Mouse (Mus musculus) limb, embryonic 11.5 days (tissue): ENCODE measurements around the gene Slbp. TPM values are rescaled to one million over a fixed set of nuclear protein-coding genes. Genes with fewer than 3 reads are reported as not detected.

Source experiments
- ATAC-seq: fragments of 200-750 bp; cut with Nextera tagmentation; 2 replicates; pipeline ENCODE4 v1.8.0; 2017; ENCODE audit warnings: low read depth; ENCODE audit not compliant: insufficient number of reproducible peaks, low FRiP score, low TSS enrichment
- DNase-seq: peaks from one replicate; pipeline ENCODE4 v3.0.0-alpha.2; 2015; ENCODE audit warnings: low spot score
- H3K27ac ChIP-seq: fragments of 300-500 bp; sonication (generic); replicated peaks from 2 replicates; pipeline ENCODE4 v1.5.1; 2014; ENCODE audit warnings: low read depth, mild to moderate bottlenecking, low read length
- H3K27me3 ChIP-seq: fragments of 300-500 bp; sonication (generic); 2 replicates; pipeline ENCODE4 v1.6.1; 2014; ENCODE audit warnings: mild to moderate bottlenecking, low read length, mixed read lengths; ENCODE audit not compliant: control insufficient read depth, insufficient read depth
- H3K36me3 ChIP-seq: fragments of 300-500 bp; sonication (generic); 2 replicates; pipeline ENCODE4 v1.6.1; 2014; ENCODE audit warnings: mild to moderate bottlenecking, low read length, moderate library complexity, mixed read lengths; ENCODE audit not compliant: control insufficient read depth, insufficient read depth
- H3K4me1 ChIP-seq: fragments of 300-500 bp; sonication (generic); 2 replicates; pipeline ENCODE4 v1.6.1; 2014; ENCODE audit warnings: low read length, mixed read lengths; ENCODE audit not compliant: control insufficient read depth, insufficient read depth
- H3K4me2 ChIP-seq: fragments of 300-500 bp; sonication (generic); 2 replicates; pipeline ENCODE4 v1.6.1; 2014; ENCODE audit warnings: low read depth, mild to moderate bottlenecking, moderate library complexity; ENCODE audit not compliant: severe bottlenecking
- H3K4me3 ChIP-seq: fragments of 300-500 bp; sonication (generic); 2 replicates; pipeline ENCODE4 v1.5.1; 2014; ENCODE audit warnings: low read depth, low read length
- H3K9ac ChIP-seq: fragments of 300-500 bp; sonication (generic); 2 replicates; pipeline ENCODE4 v1.6.1; 2014; ENCODE audit warnings: mild to moderate bottlenecking, low read length
- H3K9me3 ChIP-seq: fragments of 300-500 bp; sonication (generic); 2 replicates; pipeline ENCODE4 v1.6.1; 2016; ENCODE audit warnings: low read length; ENCODE audit not compliant: control insufficient read depth
- WGBS: fragments of 180-500 bp; shearing (Covaris S2); extraction: QIAGEN DNeasy Blood & Tissue Kit; methylation state at CpG from one replicate; pipeline ENCODE4 v1.1.7; 2014; 5-methylcytosine and 5-hydroxymethylcytosine counted together
- polyA plus RNA-seq: library from polyadenylated mRNA; unstranded; fragments of >200 nt; fragmentation: Nextera tagmentation; extraction: Ambion mirVana; gene quantifications from 2 replicates; pipeline ENCODE4 v1.2.1, GENCODE M21; 2014

Slbp gene
- polyA plus RNA-seq, 1 experiment from 2014 or later, result 336 TPM

DNA sequence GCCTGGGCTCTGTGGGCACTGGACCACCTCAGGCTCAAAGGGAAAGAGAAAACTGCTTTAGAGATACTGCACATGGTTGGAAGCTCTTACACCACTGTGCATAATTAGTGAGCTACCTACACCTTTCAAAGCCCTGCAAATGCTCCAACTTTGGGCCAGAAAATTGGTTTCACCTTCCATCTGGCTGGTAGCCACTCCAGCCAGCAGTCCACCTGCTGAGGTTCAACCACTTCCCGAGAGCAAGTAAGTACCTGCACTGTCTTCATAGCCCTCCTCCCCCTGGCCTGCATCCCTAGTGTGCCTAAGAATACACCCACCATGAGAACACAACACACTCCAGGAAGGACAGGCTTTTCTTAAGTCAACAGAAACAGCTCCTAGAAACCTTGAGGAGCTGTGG lies 40.6 kb downstream of the Slbp start:
- Histone ChIP-seq H3K4me1 (no peaks in the 10 kb centered on the region), H3K36me3 (peaks cover 19% of the 10 kb centered on the region), H3K9me3 (no peaks in the 10 kb centered on the region), H3K4me2 (no peak overlapping the region), H3K4me3 (no peak overlapping the region), H3K9ac (no peak overlapping the region), H3K27ac (no peak overlapping the region), H3K27me3 (no peaks in the 10 kb centered on the region)
- DNase-seq (no peak), ATAC-seq (no peak)
- 92% methylated on average over 1 of the region's 1 CpGs for WGBS

GRCm38 (mm10) chr5:33609226-33609625 lies 43.1 kb downstream of the Slbp start:
- Histone ChIP-seq H3K9ac (no peak overlapping the region), H3K36me3 (peaks cover 19% of the 10 kb centered on the region), H3K4me3 (no peak overlapping the region), H3K27ac (no peak overlapping the region), H3K4me2 (no peak overlapping the region), H3K4me1 (no peaks in the 10 kb centered on the region), H3K9me3 (no peaks in the 10 kb centered on the region), H3K27me3 (no peaks in the 10 kb centered on the region)
- no peak for ATAC-seq
- DNase-seq, result no peak
- WGBS, result 89% methylated on average over 1 of the region's 1 CpGs

DNA sequence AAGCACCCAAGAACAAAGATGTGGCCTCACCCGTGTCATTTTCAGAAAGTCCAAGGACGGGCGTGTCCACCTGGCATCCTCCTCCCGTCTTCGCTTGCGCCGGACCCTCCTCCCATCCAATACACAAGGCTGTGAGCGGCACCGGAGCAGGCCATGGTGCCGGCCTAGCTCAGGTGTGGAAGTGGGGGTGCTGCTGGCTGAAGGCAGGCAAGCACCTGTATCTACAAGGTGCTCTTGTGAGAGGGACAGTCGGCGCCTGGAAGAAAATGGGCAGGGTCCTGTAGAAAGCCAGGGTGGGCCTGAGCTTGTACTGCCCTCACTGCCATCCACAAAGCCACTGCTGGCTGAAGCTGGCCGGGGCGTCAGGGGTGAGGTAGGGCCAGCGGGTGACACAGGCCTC lies 44.9 kb downstream of the Slbp start:
- 96% methylated on average over 15 of the region's 15 CpGs for WGBS

DNA sequence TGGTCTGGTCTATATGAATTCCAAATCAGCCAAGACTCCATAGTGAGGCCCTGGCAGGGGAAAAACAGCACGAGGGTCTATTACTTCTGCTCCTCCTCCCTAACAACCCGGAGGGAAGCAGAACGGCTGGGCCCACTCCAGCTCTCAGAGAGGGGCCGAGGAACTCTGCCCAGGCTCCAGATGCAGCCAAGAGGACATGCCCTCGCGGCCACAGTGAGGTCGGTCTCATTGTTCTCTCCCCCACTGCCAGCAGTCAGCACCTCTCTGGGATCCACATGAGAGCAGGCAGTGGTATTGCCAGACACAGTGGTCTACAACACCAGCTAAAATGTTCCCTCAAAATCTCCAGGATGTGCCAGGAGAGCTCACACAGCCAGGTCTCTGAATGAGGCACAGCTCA lies 45.7 kb downstream of the Slbp start:
- DNase-seq, result no peak
- H3K9me3 ChIP-seq, result no peaks in the 10 kb centered on the region
- no peak overlapping the region for H3K27ac ChIP-seq
- H3K4me2 ChIP-seq, result no peak overlapping the region
- no peak overlapping the region for H3K9ac ChIP-seq
- ATAC-seq, result no peak
- WGBS, result 80% methylated on average over 7 of the region's 7 CpGs
- H3K36me3 ChIP-seq, result peaks cover 11% of the 10 kb centered on the region
- H3K4me1 ChIP-seq, result no peaks in the 10 kb centered on the region
- H3K27me3 ChIP-seq, result no peaks in the 10 kb centered on the region
- no peak overlapping the region for H3K4me3 ChIP-seq

More for the DNA sequence above, 44.9 kb downstream of the Slbp start:
- no peaks in the 10 kb centered on the region for H3K27me3 ChIP-seq
- no peak overlapping the region for H3K4me3 ChIP-seq
- ATAC-seq, result no peak
- H3K4me1 ChIP-seq, result no peaks in the 10 kb centered on the region
- H3K36me3 ChIP-seq, result peaks cover 17% of the 10 kb centered on the region
- no peaks in the 10 kb centered on the region for H3K9me3 ChIP-seq
- no peak overlapping the region for H3K9ac ChIP-seq
- DNase-seq, result no peak
- H3K27ac ChIP-seq, result no peak overlapping the region
- H3K4me2 ChIP-seq, result no peak overlapping the region; the same call in 1 of the 2 replicates

GRCm38 (mm10) chr5:33605314-33605713 lies 47.1 kb downstream of the Slbp start:
- peaks cover 11% of the 10 kb centered on the region for H3K36me3 ChIP-seq
- ATAC-seq (no peak), DNase-seq (no peak)
- no peaks in the 10 kb centered on the region for H3K27me3 ChIP-seq
- no peak overlapping the region for H3K9ac ChIP-seq
- H3K4me1 ChIP-seq, result no peaks in the 10 kb centered on the region
- 90% methylated on average over 5 of the region's 5 CpGs for WGBS
- no peaks in the 10 kb centered on the region for H3K9me3 ChIP-seq
- no peak overlapping the region for H3K4me2 ChIP-seq
- no peak overlapping the region for H3K27ac ChIP-seq
- no peak overlapping the region for H3K4me3 ChIP-seq

DNA sequence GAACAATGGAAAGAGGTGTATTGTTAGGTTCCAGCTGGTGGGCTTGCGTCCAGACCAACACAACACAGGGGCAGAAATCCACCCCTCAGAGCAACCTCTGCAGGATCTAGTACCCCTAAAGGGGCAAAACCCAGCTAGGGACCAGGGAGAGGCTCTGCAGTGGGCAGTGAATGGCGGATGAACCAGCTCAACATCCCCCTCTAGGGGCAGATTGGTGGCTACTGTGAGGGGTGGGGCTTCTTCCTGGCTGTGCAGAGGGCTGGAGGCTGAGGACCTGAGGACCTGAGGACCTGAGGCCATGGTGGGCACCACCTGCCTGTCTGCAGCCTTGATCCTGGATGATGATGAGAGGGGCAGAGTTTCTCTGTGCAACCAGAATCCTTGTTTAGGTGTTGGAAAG lies 58.8 kb downstream of the Slbp start:
- no peak overlapping the region for H3K4me2 ChIP-seq

DNA sequence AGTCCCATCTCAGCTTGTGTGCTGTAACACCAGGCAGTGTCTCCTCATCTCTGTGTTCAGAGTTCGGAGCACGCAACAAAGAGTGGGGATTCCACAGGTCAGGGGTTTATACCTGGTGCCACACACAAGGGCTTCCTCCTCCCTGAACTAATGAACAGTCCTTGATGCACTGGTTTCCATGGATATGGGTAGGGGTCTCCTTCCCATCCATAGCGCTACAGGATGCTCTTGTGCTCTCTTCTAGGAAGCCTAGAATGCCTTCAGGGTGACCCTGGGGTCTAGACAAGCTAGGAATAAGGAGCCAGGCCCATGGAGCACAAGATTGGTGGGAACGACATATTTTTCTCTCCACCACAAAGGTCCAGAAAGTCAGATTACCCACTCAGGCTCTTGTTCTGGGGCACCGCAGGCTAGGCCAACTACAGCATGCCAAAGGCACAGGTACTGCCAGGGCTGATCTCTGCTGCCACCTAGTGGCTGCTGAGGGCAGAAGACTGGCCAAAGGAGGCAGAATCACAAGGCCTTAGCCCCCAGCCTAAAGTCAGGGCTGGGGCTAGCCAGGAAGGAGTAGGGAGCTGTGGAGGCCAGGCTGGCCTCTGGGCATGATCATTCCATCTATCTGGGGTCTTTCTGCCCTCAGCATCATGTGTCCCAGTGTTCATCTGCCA lies 63.0 kb downstream of the Slbp start:
- Histone ChIP-seq H3K4me1 (no peaks in the 10 kb centered on the region), H3K27ac (no peak overlapping the region), H3K9ac (no peak overlapping the region), H3K36me3 (no peaks in the 10 kb centered on the region), H3K9me3 (no peaks in the 10 kb centered on the region), H3K4me3 (no peak overlapping the region), H3K4me2 (no peak overlapping the region), H3K27me3 (no peaks in the 10 kb centered on the region)
- 64% methylated on average over 5 of the region's 5 CpGs for WGBS
- ATAC-seq, result no peak
- peak; percentile 88 for DNase-seq

More for the DNA sequence above, 58.8 kb downstream of the Slbp start:
- Histone ChIP-seq H3K27me3 (no peaks in the 10 kb centered on the region), H3K9me3 (no peaks in the 10 kb centered on the region), H3K4me1 (no peaks in the 10 kb centered on the region), H3K4me3 (no peak overlapping the region), H3K9ac (no peak overlapping the region), H3K36me3 (no peaks in the 10 kb centered on the region), H3K27ac (no peak overlapping the region)
- 39% methylated on average over 2 of the region's 2 CpGs for WGBS
- ATAC-seq, result no peak
- DNase-seq, result peak; percentile 48

DNA sequence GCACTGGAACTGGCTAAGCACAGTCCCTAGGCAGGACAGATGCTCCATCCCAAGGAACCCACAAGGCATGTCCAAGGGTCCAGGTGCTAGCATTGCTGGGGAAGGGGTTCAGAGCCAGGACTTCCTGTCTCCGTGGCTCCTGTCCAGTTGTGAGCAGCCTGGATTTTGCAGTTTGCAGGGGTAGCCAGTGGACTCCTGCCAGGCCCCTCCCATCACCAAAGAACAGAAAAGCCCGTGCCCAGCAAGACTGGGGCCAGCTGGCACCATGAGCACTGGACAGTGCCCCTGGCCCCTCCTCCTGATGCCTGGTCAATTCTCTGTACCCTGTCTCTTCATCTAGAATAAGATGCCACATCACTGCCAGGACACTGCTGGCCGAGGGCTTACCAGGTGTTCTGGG lies 64.3 kb downstream of the Slbp start:
- 82% methylated on average over 3 of the region's 3 CpGs for WGBS

DNA sequence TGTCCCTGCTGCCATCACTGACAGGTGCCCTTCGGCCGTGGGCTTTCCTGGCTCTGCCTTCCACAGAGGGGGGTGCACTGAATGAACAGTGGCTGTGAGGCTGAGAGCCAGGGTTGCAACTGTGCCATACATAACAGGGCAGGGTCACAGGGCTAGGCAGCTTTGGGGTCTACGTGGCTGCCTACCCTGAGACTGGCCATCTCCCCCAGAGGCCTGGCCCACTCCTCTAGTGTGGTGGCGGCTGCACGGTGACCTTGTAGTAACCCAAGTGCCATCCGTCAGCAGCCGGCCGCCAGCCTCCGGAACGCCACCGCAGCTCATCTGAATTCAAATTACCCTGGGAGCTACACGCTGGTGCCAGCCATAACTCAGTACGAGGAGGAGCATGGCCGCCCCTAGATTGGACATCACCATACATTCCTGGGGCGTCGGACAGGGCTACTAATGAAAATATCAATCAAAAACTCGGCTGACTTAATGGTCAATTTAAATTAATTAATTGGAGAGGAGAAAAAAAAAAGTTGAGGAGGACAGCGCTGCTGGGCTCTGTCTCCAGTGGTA lies 64.8 kb downstream of the Slbp start:
- no peak for DNase-seq
- 73% methylated on average over 18 of the region's 18 CpGs for WGBS

More for the DNA sequence above, 64.3 kb downstream of the Slbp start:
- H3K9ac ChIP-seq, result no peak overlapping the region
- no peaks in the 10 kb centered on the region for H3K9me3 ChIP-seq
- no peak overlapping the region for H3K4me3 ChIP-seq
- H3K27me3 ChIP-seq, result no peaks in the 10 kb centered on the region
- no peak overlapping the region for H3K4me2 ChIP-seq
- H3K4me1 ChIP-seq, result no peaks in the 10 kb centered on the region
- DNase-seq, result no peak
- no peak overlapping the region for H3K27ac ChIP-seq
- no peak for ATAC-seq
- no peaks in the 10 kb centered on the region for H3K36me3 ChIP-seq

More for the DNA sequence above, 64.8 kb downstream of the Slbp start:
- Histone ChIP-seq H3K27me3 (no peaks in the 10 kb centered on the region), H3K9ac (no peak overlapping the region), H3K9me3 (no peaks in the 10 kb centered on the region), H3K27ac (no peak overlapping the region), H3K4me2 (no peak overlapping the region), H3K4me3 (no peak overlapping the region), H3K4me1 (no peaks in the 10 kb centered on the region), H3K36me3 (no peaks in the 10 kb centered on the region)
- no peak for ATAC-seq
